Mouse (Mus musculus) megakaryocyte, embryonic 14.5 days (primary cell): Measurements from ENCODE around the gene Tpp1.

Experiments used
- FLI1 ChIP-seq: IDR thresholded peaks from 2 replicates; pipeline ENCODE4 v1.6.1; 2012; ENCODE audit warnings: low read length, inconsistent platforms, mixed read lengths
- GATA1 ChIP-seq: IDR thresholded peaks from 3 replicates; pipeline ENCODE4 v1.6.1; 2012; ENCODE audit warnings: mixed read lengths, low read length, inconsistent platforms, borderline replicate concordance

DNA sequence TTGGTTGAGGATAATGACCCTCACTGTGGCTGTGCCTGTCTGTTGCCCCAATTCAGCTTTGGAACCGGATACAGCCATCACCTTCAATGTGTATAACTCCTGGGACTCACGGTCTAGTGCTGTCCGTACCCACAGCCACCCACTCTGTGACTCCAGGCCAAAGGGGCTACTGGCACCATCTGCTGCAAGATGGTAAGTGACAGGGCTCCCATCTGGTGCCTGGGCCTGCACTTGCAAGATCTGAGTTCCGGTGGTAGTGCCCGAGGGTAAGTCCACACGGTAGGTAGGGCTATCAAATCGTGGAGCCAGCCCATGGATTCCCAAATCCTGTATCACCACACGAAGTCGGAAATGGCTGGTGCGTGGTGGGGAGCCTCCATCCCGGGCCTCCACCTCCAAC, 12.3 kb upstream of the Tpp1 start:
- TF ChIP-seq GATA1: no peak
- TF ChIP-seq FLI1: no peak
